Mouse (Mus musculus): ENCODE results near the gene Ago4.

Ago4 gene

DNA sequence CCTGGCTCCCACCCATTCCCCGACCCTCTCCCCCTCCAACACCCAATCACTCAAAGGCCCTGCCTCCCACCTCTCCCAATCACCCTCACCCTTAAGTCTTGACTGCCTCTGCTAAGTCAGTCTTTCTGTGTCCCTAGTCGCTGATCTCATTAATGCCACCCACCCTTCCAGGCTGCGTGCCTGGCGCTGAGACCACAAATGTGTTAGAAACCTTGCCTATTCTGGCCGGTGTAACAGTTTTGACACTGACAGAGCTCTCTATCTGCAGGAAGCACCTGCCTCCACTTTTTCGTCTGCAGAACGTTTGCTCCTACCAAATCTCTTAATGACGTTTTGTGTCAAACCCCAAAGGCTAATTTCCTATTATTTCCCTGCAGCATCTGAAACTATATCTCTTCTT is 64.3 kb downstream of the Ago4 start:
- no peak for DNase-seq (ENCODE audit: low spot score)

DNA sequence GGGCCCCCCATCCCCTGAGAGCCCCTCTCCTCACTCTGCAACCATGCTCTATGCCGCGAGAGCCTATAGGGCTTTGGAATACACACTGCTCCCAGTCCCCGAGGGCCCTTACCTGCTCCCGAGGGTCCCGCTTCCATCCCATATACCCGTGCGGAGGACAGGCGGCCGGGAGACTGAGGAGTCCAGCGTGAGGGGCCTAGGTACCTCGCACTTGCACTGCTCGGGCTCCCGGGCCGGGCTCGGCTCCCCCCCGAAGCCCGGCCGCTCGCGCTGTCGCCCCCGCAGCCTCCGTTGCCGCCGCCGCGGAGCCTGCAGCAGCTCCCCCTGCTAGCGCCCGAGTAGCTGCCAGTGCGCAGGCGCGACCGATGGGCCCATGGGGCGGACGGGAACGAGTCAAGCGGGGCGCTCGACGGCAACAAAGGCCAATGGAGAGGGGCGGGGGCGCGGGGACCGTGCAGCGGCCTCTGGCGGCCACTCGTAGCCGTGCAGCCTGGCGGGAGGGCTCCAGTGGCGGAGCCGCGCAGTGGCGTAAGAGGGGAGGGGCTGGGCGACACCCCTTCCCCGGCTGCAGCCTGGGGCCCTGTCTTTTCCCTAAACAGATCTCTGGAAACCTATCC is 64.9 kb downstream of the Ago4 start, which contains the start of gene Ago1:
Gene Ago1, minus strand, starts transcription at position 299 of the 617 bp plus-strand sequence.
- peak; percentile 97 for DNase-seq (ENCODE audit: low spot score)

DNA sequence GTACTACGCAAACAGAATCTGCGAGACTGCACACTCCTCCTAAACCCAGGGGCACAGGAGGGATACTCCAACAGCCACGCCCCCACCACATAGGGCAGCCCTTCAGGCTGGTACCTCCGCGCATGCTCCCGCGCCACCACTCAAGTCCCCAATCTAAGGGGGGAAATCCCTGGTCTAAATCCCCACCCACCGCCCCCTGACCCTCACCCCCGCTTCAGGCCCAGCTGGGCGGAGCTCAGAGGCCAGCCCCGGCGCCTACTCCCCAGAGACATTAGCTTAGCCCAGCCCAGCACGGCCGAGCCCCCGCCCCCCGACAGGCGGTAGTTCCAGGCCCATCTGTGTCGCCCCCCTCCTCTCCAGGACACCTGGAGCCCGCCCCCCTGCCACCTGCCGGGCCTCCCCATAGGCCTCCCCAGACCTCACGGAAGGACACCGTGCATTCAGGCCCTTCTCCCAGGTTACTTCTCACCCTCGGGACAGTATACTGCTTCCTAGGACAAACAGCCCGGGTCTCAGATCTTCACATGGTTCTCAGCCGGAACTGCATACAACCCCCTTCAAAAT is 65.5 kb downstream of the Ago4 start:
- DNase-seq (ENCODE audit: low spot score) = peak; percentile 51

DNA sequence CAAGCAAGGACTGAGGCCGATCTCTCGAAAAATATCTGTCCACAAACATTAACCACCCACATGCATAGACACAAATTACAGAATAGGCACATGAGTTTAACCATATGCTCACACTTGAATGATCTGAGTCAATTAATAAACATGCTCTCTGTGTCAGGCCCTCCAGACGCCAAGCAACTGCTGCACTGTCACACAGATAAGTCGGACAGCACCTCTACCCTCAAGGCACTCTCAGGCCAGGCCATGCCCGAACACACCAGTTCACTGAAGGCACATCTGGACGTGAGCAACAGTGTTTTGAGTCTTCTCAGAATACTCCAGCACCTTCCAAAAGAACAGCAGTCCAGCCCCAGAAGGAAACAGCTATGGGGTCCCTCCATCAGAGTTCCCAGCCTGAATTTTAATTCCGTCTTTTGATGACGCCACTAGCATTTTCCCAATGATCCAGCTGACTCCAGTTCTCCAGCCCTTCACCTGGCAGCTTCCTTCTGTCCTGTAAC is 67.0 kb downstream of the Ago4 start:
- no peak for DNase-seq (ENCODE audit: low spot score)

DNA sequence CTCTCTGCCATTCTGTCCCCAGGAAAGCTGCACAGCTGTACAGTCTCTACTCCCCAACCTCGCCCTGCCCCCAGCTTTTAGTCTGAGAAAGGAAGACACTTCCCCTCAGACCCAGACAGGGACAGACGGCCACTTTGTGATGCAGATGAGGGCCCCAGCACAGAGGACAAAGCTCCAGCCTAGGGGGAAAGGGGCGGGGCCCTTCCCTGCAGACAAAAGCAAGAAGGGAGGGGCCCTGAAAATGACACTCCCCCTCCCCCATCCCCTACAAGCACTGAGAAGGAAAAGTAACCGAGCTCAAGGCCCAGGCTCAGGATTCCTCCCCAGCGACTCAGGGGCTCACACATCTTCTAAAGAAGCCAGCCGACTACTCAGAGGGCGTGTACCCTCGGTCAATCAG is 67.4 kb downstream of the Ago4 start:
- DNase-seq (ENCODE audit: low spot score) = no peak

DNA sequence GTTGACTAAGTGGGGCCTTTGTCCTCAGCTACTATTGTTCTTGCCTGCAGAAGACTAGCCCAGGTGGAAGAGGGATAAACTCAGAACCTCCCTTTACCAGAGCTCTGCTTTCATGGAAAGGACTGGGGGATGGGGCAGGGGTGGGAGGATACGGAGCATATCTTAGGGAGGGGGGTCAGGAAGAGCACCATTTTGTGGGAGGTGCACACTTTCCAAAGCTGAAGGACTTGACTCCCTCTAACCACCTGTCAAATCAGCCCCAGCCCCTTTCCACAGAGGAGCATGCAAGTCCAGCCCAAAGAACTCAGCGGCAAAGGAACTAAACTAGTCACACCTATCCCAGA is 68.4 kb downstream of the Ago4 start:
- DNase-seq (ENCODE audit: low spot score) = no peak

DNA sequence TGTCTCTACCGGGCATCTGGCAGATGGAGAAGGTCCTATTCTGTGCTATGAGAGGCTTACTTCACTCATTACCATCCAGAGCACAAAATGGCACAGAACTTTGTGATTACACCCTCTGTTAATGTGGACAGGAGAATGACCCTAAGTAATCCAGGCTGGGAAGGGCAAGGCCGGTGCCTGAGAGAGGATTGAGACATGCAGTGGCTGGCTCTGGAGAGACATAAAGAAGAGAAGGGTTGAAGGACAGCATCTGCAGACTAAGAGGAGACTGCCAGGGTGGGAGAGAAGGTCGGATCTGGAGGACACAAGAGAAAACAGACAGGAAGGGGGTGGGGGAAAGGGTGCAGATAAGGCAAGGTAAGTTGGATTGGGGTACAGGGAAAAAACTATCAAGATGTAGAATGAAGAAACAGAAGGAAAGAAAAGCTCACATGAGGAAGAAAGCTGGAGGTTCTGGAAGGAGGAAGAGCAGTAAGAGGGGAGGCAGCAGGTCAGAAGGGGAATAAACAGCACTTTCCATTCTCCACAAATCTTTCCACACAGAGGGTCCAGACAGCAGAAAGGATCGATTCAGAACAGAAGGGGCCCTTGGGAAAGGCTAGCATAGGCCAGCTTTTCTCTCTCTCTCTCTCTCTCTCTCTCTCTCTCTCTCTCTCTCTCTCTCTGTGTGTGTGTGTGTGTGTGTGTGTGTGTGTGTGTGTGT is 68.9 kb downstream of the Ago4 start:
- no peak for DNase-seq (ENCODE audit: low spot score)

DNA sequence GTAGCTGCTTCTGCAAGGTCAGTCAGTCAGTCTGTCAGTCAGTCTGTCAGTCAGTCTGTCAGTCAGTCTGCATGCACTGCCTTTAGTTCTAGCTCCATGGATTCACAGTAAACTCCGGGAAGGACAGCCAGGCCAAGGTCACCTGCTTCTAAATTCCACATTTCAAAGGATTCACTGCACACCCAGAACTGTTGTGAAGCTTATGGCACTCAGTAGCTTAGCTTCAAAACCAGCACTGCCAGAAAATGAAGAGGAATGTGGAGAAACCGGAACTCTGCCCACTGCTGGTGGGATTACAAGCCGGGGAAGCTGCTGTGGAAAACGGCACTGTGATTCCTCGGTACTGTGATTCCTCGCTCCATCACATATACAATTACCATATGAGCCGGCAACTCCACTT is 77.8 kb downstream of the Ago4 start:
- DNase-seq (ENCODE audit: low spot score) = no peak

DNA sequence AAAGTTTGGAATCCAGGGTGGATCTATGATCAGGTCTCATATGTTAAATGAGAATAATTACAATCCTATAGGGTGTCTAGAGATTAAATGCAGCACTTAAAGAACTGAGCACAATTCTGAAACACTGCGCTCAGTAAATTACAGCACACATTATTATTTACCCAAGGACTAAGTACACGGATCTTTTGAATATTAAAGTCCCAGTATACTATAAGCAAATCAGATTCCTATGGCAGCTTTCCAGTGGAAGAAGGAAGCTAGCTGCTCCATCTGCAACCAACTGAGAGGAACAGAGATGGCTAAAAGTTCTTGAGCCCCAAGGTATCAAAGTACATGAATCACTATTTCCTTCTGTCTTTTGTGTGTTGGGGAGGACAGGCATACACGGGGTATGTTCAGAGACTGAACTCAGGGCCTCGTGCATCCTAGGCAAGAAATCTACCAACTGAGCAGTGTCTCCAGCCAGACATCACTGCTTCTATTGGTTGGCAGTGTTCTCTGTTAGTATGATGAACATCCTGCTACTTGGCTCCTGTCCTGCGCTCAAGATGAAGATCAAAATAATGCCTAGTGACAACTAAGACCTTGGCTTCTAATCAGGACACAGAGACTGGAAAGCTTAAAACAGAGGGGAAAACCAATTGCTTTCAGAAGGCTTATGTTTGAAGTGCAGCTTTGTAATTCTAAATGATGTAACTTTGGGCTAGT is 78.6 kb downstream of the Ago4 start:
- DNase-seq (ENCODE audit: low spot score) = no peak

DNA sequence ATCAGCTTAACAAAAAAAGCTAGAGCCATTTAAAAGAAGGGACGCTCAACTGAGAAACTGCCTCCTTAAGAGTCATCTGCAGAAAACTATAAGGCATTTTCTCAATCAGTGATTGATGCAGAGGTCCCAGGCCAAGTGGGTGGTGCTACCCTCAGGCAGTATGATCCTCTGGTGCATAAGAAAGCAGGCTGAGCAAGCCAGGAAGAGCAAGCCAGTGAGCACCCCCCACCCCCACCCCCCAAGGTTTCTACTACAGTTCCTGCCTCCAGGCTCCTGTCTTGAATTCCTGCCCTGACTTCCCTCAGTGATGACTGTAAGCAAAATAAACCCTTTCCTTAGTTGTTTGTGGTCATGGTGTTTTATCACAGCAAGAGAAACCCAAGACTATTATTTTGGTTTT is 83.0 kb downstream of the Ago4 start:
- DNase-seq (ENCODE audit: low spot score) = no peak

DNA sequence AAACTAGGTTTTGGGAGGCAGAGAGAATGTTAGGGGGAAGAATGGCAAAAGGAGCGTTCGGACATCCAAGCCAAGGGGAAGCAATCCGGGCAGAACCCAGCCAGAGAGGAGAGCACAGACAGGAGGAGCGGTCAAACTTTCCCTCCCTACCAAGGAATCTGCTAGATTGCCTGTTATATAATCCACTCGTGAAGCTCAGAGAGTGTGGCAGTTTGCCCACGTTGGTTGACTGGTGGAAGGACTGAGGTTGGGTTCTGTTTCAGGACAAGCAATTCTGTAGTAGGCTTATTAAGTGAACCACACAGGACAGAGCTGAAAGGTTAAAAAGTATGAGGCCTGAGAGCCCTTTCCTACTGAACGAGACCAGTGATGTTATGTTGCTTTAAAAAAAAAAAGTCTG is 86.1 kb downstream of the Ago4 start:
- DNase-seq (ENCODE audit: low spot score) = no peak

DNA sequence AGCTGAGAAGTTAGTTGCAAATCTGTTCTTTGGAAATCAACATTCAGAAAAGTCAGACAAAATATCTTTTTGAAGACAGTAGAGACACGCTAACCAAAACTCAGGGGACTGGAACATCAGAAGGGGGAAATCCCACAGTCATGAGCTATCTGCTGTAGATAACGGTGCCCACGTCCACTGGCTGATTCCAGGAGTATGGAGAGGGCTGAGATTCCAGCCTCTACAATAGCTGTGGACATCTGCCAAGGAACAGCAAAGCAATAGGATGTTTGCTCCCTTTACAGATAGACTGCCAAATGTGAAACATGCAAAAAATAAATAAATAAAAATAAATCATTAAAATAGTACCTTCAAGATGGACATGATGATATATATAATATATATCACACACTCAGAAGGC is 88.7 kb downstream of the Ago4 start:
- DNase-seq (ENCODE audit: low spot score) = no peak
